Mouse (Mus musculus) hindbrain, embryonic 13.5 days (tissue): ENCODE data around the gene Runx2. TPM values are rescaled to one million over a fixed set of nuclear protein-coding genes. Genes with fewer than 3 reads are reported as not detected.

Experiments
- ATAC-seq: fragments of 200-750 bp; cut with Nextera tagmentation; 2 replicates; pipeline ENCODE4 v1.8.0; 2017; ENCODE audit warnings: moderate TSS enrichment; ENCODE audit not compliant: low FRiP score
- H3K27ac ChIP-seq: fragments of 300-500 bp; sonication (generic); 2 replicates; pipeline ENCODE4 v1.5.1; 2015; ENCODE audit warnings: inconsistent platforms, mild to moderate bottlenecking, moderate library complexity
- H3K27me3 ChIP-seq: fragments of 300-500 bp; sonication (generic); 2 replicates; pipeline ENCODE4 v1.6.1; 2015; ENCODE audit warnings: mild to moderate bottlenecking, inconsistent platforms
- H3K36me3 ChIP-seq: fragments of 300-500 bp; sonication (generic); 2 replicates; pipeline ENCODE4 v1.6.1; 2015; ENCODE audit warnings: mild to moderate bottlenecking, inconsistent platforms
- H3K4me1 ChIP-seq: fragments of 300-500 bp; sonication (generic); replicated peaks from 2 replicates; pipeline ENCODE4 v1.6.1; 2015; ENCODE audit warnings: inconsistent platforms
- H3K4me2 ChIP-seq: fragments of 300-500 bp; sonication (generic); 2 replicates; pipeline ENCODE4 v1.6.1; 2015; ENCODE audit warnings: inconsistent platforms, mild to moderate bottlenecking, moderate library complexity
- H3K4me3 ChIP-seq: fragments of 300-500 bp; sonication (generic); 2 replicates; pipeline ENCODE4 v1.5.1; 2015; ENCODE audit warnings: mild to moderate bottlenecking, inconsistent platforms
- H3K9ac ChIP-seq: fragments of 300-500 bp; sonication (generic); 2 replicates; pipeline ENCODE4 v1.6.1; 2015; ENCODE audit warnings: mild to moderate bottlenecking, inconsistent platforms
- H3K9me3 ChIP-seq: fragments of 300-500 bp; sonication (generic); 2 replicates; pipeline ENCODE4 v1.6.1; 2016; ENCODE audit warnings: inconsistent platforms
- WGBS: fragments of 180-500 bp; shearing (Covaris S2); methylation state at CpG from one replicate; pipeline ENCODE4 v1.1.7; 2015; 5-methylcytosine and 5-hydroxymethylcytosine counted together
- polyA plus RNA-seq: library from polyadenylated mRNA; unstranded; fragments of >200 nt; fragmentation: Nextera tagmentation; extraction: Ambion mirVana; gene quantifications from 2 replicates; pipeline ENCODE4 v1.2.1, GENCODE M21; 2015

Gene Runx2
- polyA plus RNA-seq, 1 experiment from 2014 or later, result 0.62 TPM

GRCm38 (mm10) chr17:44663872-44664271, 150.7 kb downstream of the Runx2 start:
- ATAC-seq, result no peak
- Histone ChIP-seq H3K4me3 (no peak overlapping the region), H3K4me1 (no peaks in the 10 kb centered on the region), H3K9me3 (no peaks in the 10 kb centered on the region), H3K27ac (no peak overlapping the region), H3K4me2 (no peak overlapping the region), H3K9ac (no peak overlapping the region), H3K36me3 (no peaks in the 10 kb centered on the region), H3K27me3 (no peaks in the 10 kb centered on the region)
- 71% methylated on average over 7 of the region's 7 CpGs for WGBS

- H3K27me3 ChIP-seq, result no peaks in the 10 kb centered on the region
- ATAC-seq, result no peak
- no peaks in the 10 kb centered on the region for H3K36me3 ChIP-seq
- no peak overlapping the region for H3K27ac ChIP-seq
- no peak overlapping the region for H3K9ac ChIP-seq
- no peak overlapping the region for H3K4me3 ChIP-seq
- H3K4me1 ChIP-seq, result no peaks in the 10 kb centered on the region
- no peak overlapping the region for H3K4me2 ChIP-seq
- 84% methylated on average over 1 of the region's 1 CpGs for WGBS
- no peaks in the 10 kb centered on the region for H3K9me3 ChIP-seq
Observed at GRCm38 (mm10) chr17:44663208-44663607, 151.4 kb downstream of the Runx2 start.

- no peak overlapping the region for H3K9ac ChIP-seq
- no peaks in the 10 kb centered on the region for H3K36me3 ChIP-seq
- H3K27me3 ChIP-seq, result no peaks in the 10 kb centered on the region
- H3K9me3 ChIP-seq, result no peaks in the 10 kb centered on the region
- 90% methylated on average over 6 of the region's 6 CpGs for WGBS
- ATAC-seq, result no peak
- H3K4me3 ChIP-seq, result no peak overlapping the region
- H3K4me2 ChIP-seq, result no peak overlapping the region
- H3K27ac ChIP-seq, result no peak overlapping the region
- H3K4me1 ChIP-seq, result no peaks in the 10 kb centered on the region
Observed at GRCm38 (mm10) chr17:44662080-44662706, 152.4 kb downstream of the Runx2 start.

GRCm38 (mm10) chr17:44660121-44660806, 154.3 kb downstream of the Runx2 start:
- WGBS, result 85% methylated on average over 7 of the region's 7 CpGs
- no peak for ATAC-seq

GRCm38 (mm10) chr17:44654503-44654902, 160.1 kb downstream of the Runx2 start:
- no peak overlapping the region for H3K4me3 ChIP-seq
- ATAC-seq, result no peak
- H3K4me1 ChIP-seq, result no peaks in the 10 kb centered on the region
- no peaks in the 10 kb centered on the region for H3K27me3 ChIP-seq
- no peak overlapping the region for H3K9ac ChIP-seq
- H3K4me2 ChIP-seq, result no peak overlapping the region
- H3K36me3 ChIP-seq, result no peaks in the 10 kb centered on the region
- 79% methylated on average over 4 of the region's 4 CpGs for WGBS
- H3K9me3 ChIP-seq, result no peaks in the 10 kb centered on the region
- H3K27ac ChIP-seq, result no peak overlapping the region

More at GRCm38 (mm10) chr17:44660121-44660806, 154.3 kb downstream of the Runx2 start:
- H3K27me3 ChIP-seq, result no peaks in the 10 kb centered on the region
- H3K4me3 ChIP-seq, result no peak overlapping the region
- no peak overlapping the region for H3K9ac ChIP-seq
- no peaks in the 10 kb centered on the region for H3K4me1 ChIP-seq
- H3K9me3 ChIP-seq, result no peaks in the 10 kb centered on the region
- H3K36me3 ChIP-seq, result no peaks in the 10 kb centered on the region
- no peak overlapping the region for H3K4me2 ChIP-seq
- H3K27ac ChIP-seq, result no peak overlapping the region

DNA sequence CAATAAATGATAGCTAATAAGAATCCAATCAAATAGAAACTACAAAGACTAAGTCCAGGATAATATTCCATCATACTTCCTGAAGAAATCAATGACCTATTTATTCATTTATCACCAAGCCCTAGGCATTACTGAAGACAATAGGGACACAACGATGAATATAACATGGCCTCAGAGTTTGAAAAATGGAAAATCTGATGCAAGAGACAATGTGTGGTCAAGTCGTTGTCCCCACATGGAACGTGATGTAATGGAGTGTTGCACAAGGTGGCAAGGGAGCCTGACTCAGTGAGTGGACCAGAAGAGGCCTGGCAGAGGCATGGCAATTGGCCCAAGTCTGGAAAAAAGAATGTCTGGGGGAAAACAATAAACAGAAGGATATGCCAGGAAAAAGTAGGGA, 161.5 kb downstream of the Runx2 start:
- WGBS, result 90% methylated on average over 3 of the region's 3 CpGs
- Histone ChIP-seq H3K27ac (no peak overlapping the region), H3K9me3 (no peaks in the 10 kb centered on the region), H3K4me2 (no peak overlapping the region), H3K4me1 (peaks cover 9% of the 10 kb centered on the region), H3K36me3 (no peaks in the 10 kb centered on the region), H3K4me3 (no peak overlapping the region), H3K27me3 (0 out of 2 replicates have a peak, but pooled peaks cover 4% of the 10 kb centered on the region), H3K9ac (no peak overlapping the region)
- no peak for ATAC-seq

DNA sequence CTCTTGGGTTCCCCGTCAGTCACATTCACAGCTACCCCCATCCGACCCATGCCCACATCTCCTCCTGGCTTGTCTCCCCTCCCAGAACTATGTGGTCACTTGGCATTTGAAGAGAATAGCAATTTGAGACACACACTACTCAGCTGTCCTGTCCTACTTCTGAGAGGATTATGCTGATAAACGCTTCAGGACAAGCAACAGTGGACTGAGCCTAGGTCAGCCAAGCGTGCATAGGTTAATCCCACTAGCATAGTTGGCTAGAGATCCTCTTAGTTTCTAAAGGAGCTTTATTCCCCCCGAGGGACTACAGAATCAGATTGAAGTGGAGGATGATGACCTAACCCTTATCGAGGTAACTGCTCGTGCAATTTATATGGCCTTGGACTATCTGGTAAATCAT, 162.5 kb downstream of the Runx2 start:
- H3K4me1 ChIP-seq, result peaks cover 13% of the 10 kb centered on the region
- H3K27ac ChIP-seq, result no peak overlapping the region
- no peaks in the 10 kb centered on the region for H3K36me3 ChIP-seq
- H3K27me3 ChIP-seq, result 0 out of 2 replicates have a peak, but pooled peaks cover 6% of the 10 kb centered on the region
- ATAC-seq, result no peak
- no peak overlapping the region for H3K9ac ChIP-seq
- no peaks in the 10 kb centered on the region for H3K9me3 ChIP-seq
- WGBS, result 85% methylated on average over 7 of the region's 7 CpGs
- no peak overlapping the region for H3K4me3 ChIP-seq
- no peak overlapping the region for H3K4me2 ChIP-seq

DNA sequence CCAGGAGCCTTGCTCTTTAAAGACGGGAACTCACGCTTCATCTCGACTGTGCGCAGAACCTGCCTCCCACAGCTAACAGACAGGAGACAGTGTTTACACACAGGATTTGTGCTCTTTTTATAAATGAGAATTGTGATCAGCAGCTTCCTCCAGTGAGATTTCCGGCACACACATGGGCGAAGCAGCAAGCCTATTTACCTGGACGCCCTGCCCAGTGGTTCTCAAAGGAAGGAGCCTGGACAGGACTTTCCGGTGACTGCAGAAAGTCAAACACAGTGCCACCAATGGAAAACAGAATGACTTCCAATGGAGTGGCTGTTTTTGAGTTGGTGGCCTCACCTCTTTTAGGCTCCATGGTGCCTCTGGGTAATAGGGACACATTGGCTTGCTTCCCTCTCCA, 163.0 kb downstream of the Runx2 start:
- Histone ChIP-seq H3K27me3 (0 out of 2 replicates have a peak, but pooled peaks cover 6% of the 10 kb centered on the region), H3K4me1 (peaks cover 13% of the 10 kb centered on the region), H3K27ac (no peak overlapping the region), H3K9me3 (no peaks in the 10 kb centered on the region), H3K4me2 (no peak overlapping the region), H3K36me3 (no peaks in the 10 kb centered on the region), H3K4me3 (no peak overlapping the region), H3K9ac (no peak overlapping the region)
- WGBS, result 88% methylated on average over 8 of the region's 8 CpGs
- no peak for ATAC-seq

DNA sequence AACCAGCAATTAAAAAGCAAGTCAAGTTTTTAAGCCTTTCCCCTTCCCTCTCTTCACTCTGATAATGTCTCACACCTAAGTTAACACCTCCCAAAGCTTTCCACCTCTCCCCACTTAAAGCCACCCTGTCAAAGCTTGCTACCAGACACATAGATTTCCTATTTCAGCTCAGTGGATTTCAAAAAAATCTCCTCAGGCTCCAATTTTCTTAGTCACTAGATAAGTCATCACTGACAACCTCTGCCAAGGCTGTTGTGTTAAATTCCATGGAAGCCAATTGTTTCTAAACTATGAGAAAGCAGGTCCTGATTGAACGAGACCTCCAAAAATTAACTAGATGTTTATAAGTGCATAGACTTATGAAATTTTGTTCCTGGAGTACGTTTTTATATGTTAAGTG, 164.2 kb downstream of the Runx2 start:
- Histone ChIP-seq H3K9ac (no peak overlapping the region), H3K27me3 (0 out of 2 replicates have a peak, but pooled peaks cover 6% of the 10 kb centered on the region), H3K9me3 (no peaks in the 10 kb centered on the region), H3K36me3 (no peaks in the 10 kb centered on the region), H3K4me2 (no peak overlapping the region), H3K27ac (no peak overlapping the region), H3K4me3 (no peak overlapping the region), H3K4me1 (peaks cover 13% of the 10 kb centered on the region)
- no peak for ATAC-seq
- 83% methylated on average over 2 of the region's 2 CpGs for WGBS

GRCm38 (mm10) chr17:44649056-44649455, 165.5 kb downstream of the Runx2 start:
- Histone ChIP-seq H3K9me3 (no peaks in the 10 kb centered on the region), H3K4me3 (no peak overlapping the region), H3K9ac (no peak overlapping the region), H3K27ac (no peak overlapping the region), H3K4me2 (no peak overlapping the region), H3K27me3 (0 out of 2 replicates have a peak, but pooled peaks cover 6% of the 10 kb centered on the region), H3K36me3 (no peaks in the 10 kb centered on the region), H3K4me1 (peaks cover 13% of the 10 kb centered on the region)
- WGBS, result 13% methylated on average over 8 of the region's 8 CpGs
- no peak for ATAC-seq

DNA sequence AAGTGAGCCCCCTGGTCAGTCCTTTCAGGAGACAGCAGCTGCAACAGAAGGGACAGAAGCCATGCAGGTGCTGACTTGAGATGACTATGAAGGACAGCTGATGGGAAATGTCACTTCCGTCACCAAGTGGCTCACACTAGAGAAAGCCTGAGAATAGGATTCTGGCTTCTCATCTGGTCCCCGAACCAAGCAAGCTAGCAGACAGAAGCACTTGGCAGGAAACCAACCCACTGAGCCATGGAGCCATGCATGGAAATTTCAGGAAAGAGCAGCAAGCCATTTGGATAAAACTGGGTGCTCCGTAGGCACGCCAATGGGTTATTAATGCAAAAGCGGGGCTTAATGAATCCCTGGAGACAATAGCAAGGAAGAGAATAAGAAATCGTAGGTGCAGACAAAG, 166.7 kb downstream of the Runx2 start:
- H3K4me2 ChIP-seq, result no peak overlapping the region
- H3K36me3 ChIP-seq, result no peaks in the 10 kb centered on the region
- 0 out of 2 replicates have a peak, but pooled peaks cover 6% of the 10 kb centered on the region for H3K27me3 ChIP-seq
- H3K4me3 ChIP-seq, result no peak overlapping the region
- 71% methylated on average over 6 of the region's 6 CpGs for WGBS
- H3K9me3 ChIP-seq, result no peaks in the 10 kb centered on the region
- no peak for ATAC-seq
- H3K9ac ChIP-seq, result no peak overlapping the region
- peaks cover 13% of the 10 kb centered on the region for H3K4me1 ChIP-seq
- no peak overlapping the region for H3K27ac ChIP-seq

DNA sequence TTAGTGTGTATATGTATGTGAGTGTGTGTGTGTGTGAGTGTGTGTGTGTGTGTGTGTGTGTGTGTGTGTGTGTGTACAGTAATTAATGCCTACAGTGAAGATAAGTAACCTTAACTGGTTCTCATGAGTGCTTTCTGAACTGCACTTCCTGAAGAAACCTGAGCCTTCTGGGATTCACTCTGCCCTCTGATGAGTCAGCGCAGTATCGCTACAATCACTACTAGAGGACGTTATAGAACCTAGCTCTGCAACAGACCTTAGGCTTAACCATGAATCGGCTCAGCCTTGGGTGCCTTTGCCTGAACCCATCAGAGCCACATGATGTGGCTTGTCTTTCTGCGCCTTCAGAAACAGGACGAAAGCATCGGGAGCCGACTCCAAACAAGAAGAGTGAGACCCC, 169.5 kb downstream of the Runx2 start:
- ATAC-seq, result no peak
- H3K4me3 ChIP-seq, result no peak overlapping the region
- 0 out of 2 replicates have a peak, but pooled peaks cover 6% of the 10 kb centered on the region for H3K27me3 ChIP-seq
- H3K9me3 ChIP-seq, result no peaks in the 10 kb centered on the region
- no peak overlapping the region for H3K9ac ChIP-seq
- no peak overlapping the region for H3K27ac ChIP-seq
- no peaks in the 10 kb centered on the region for H3K36me3 ChIP-seq
- H3K4me1 ChIP-seq, result peaks cover 13% of the 10 kb centered on the region
- no peak overlapping the region for H3K4me2 ChIP-seq
- WGBS, result 89% methylated on average over 8 of the region's 8 CpGs

GRCm38 (mm10) chr17:44643260-44643659, 171.3 kb downstream of the Runx2 start:
- Histone ChIP-seq H3K9me3 (no peaks in the 10 kb centered on the region), H3K4me1 (peaks cover 9% of the 10 kb centered on the region; the same call in 1 of the 2 replicates), H3K9ac (no peak overlapping the region), H3K27ac (no peak overlapping the region), H3K27me3 (0 out of 2 replicates have a peak, but pooled peaks cover 4% of the 10 kb centered on the region), H3K36me3 (no peaks in the 10 kb centered on the region), H3K4me3 (no peak overlapping the region), H3K4me2 (no peak overlapping the region)
- 96% methylated on average over 6 of the region's 6 CpGs for WGBS
- no peak for ATAC-seq
